Mouse (Mus musculus) embryonic facial prominence, embryonic 14.5 days (tissue): ENCODE measurements around the gene Acvr1. TPM values are rescaled to one million over a fixed set of nuclear protein-coding genes. Genes with fewer than 3 reads are reported as not detected.
A peak's percentile ranks its signal among the peaks of the same experiment; 100 is the strongest.

Experiments
- ATAC-seq: fragments of 200-750 bp; cut with Nextera tagmentation; 2 replicates; pipeline ENCODE4 v1.8.0; 2017; ENCODE audit warnings: low read depth, moderate number of reproducible peaks, moderate TSS enrichment
- DNase-seq: peaks from one replicate; pipeline ENCODE4 v3.0.0-alpha.2; 2015; ENCODE audit warnings: low spot score
- H3K27ac ChIP-seq: fragments of 300-500 bp; sonication (generic); replicated peaks from 2 replicates; pipeline ENCODE4 v1.5.1; 2014; ENCODE audit warnings: low read depth, mild to moderate bottlenecking, low read length, moderate library complexity
- H3K27me3 ChIP-seq: fragments of 300-500 bp; sonication (generic); replicated peaks from 2 replicates; pipeline ENCODE4 v1.6.1; 2014; ENCODE audit warnings: low read length; ENCODE audit not compliant: control insufficient read depth, insufficient read depth
- H3K36me3 ChIP-seq: fragments of 300-500 bp; sonication (generic); 2 replicates; pipeline ENCODE4 v1.6.1; 2014; ENCODE audit warnings: low read length, mixed read lengths; ENCODE audit not compliant: control insufficient read depth, insufficient read depth
- H3K4me1 ChIP-seq: fragments of 300-500 bp; sonication (generic); 2 replicates; pipeline ENCODE4 v1.6.1; 2014; ENCODE audit warnings: antibody characterized with exemption, low read length; ENCODE audit not compliant: control insufficient read depth, insufficient read depth
- H3K4me2 ChIP-seq: fragments of 300-500 bp; sonication (generic); 2 replicates; pipeline ENCODE4 v1.6.1; 2014; ENCODE audit warnings: low read depth, mild to moderate bottlenecking, low read length, moderate library complexity, mixed read lengths
- H3K4me3 ChIP-seq: fragments of 300-500 bp; sonication (generic); 2 replicates; pipeline ENCODE4 v1.5.1; 2014; ENCODE audit warnings: low read depth, mild to moderate bottlenecking, low read length
- H3K9ac ChIP-seq: fragments of 300-500 bp; sonication (generic); 2 replicates; pipeline ENCODE4 v1.6.1; 2014; ENCODE audit warnings: low read depth, mild to moderate bottlenecking, low read length, moderate library complexity, mixed read lengths
- H3K9me3 ChIP-seq: fragments of 300-500 bp; sonication (generic); 2 replicates; pipeline ENCODE4 v1.6.1; 2016; ENCODE audit warnings: low read length; ENCODE audit not compliant: control insufficient read depth
- WGBS: fragments of 180-500 bp; shearing (Covaris S2); extraction: QIAGEN DNeasy Blood & Tissue Kit; methylation state at CpG from one replicate; pipeline ENCODE4 v1.1.7; 2014; 5-methylcytosine and 5-hydroxymethylcytosine counted together
- polyA plus RNA-seq: library from polyadenylated mRNA; unstranded; fragments of >200 nt; fragmentation: Nextera tagmentation; extraction: Ambion mirVana; gene quantifications from 2 replicates; pipeline ENCODE4 v1.2.1, GENCODE M21; 2014

The Acvr1 gene
- polyA plus RNA-seq, 1 experiment from 2014 or later, result 15.0 TPM

DNA sequence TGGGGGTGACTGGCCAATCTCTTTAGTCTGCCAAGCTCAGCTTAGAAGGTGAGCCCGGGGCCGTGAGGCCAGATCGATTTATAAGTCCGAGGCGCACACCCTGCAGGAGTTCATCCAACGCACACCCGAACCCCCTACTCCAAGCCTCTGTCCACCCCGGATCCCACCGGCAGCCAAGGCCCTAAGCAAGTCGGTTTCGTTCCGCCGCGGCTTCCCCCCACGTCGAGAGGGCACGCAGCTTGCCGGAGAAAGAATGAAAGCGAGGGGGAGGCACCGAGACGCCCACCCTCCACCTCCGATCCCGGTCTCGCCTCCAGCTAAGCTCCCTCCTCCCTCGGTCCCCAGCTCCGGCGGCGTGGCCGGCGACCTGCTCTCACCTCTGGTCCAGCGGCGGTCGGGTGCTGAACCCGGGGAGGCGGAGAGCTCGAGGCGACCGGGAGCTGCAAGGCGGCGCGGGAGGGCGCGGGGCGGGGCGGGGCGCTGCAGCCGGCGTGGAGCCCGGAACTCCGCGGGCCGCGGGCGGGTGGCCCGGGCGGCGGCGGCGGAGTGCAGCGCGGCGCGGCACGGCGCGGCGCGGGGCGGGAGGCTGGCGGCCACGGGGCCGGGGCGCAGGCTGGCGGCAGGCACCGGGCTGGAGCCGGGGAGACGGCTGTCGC is 419 bp downstream of the Acvr1 start:
- peak overlapping the region; percentile 94 for H3K9ac ChIP-seq
- peak overlapping the region; percentile 61 for H3K4me2 ChIP-seq
- no peaks in the 10 kb centered on the region for H3K9me3 ChIP-seq
- ATAC-seq (peak; percentile 38), DNase-seq (no peak)
- no peaks in the 10 kb centered on the region for H3K27me3 ChIP-seq
- WGBS, result under 1% methylated on average over 22 of the region's 78 CpGs
- H3K4me1 ChIP-seq, result peaks cover 40% of the 10 kb centered on the region
- peak overlapping the region; percentile 84 for H3K4me3 ChIP-seq
- H3K27ac ChIP-seq, result peak overlapping the region; percentile 99
- no peaks in the 10 kb centered on the region for H3K36me3 ChIP-seq

DNA sequence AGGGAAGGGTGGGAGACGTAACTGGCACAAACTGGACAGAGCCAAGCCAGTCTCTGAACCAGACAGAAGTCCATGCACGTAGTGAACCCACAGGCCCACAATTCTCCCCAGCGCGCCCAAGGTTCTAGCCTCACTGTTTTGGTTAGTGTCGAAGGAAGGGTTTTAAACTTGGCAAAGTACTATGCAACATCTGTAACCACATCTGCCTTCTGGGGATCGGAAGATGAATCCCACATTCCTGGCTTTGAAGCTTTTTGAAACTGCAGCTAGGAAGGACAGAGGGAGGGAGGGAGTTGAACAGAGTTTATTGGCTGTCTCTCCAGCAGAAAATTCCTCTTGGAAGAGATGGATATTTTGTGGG is 928 bp downstream of the Acvr1 start:
- Histone ChIP-seq H3K4me2 (peak overlapping the region; percentile 61), H3K9me3 (no peaks in the 10 kb centered on the region), H3K27ac (peak overlapping the region; percentile 99), H3K36me3 (no peaks in the 10 kb centered on the region), H3K9ac (peak overlapping the region; percentile 94), H3K4me3 (peak overlapping the region; percentile 84), H3K4me1 (peaks cover 40% of the 10 kb centered on the region), H3K27me3 (no peaks in the 10 kb centered on the region)
- ATAC-seq, result peak; percentile 19
- peak; percentile 92 for DNase-seq
- WGBS, result 2% methylated on average over 6 of the region's 6 CpGs

DNA sequence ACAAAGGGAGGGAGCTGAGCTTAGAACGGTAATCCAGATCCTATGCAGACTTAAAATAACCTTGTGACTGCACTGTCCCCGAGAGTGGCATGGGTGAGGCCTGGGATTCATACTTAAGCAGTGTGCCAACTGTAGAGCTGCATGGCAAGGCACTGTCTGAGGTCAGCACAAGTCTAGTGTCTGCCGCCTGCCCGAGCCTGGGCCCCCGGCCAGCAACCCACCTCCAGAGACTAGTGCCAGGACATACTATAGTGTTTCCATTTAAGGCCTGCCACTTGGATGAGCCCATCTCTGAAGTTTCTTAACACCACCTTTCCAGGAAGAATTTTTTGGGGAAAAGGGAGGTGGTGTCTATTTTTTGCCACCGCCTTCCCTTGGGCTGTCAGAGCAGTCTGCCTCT is 1.7 kb downstream of the Acvr1 start:
- 0 out of 2 replicates have a peak overlapping the region, but pooled peaks have one; percentile 42 for H3K9ac ChIP-seq

GRCm38 (mm10) chr2:58562137-58562536 is 4.8 kb downstream of the Acvr1 start:
- H3K4me1 ChIP-seq, result peaks cover 32% of the 10 kb centered on the region
- no peak overlapping the region for H3K4me2 ChIP-seq
- no peaks in the 10 kb centered on the region for H3K27me3 ChIP-seq
- no peak overlapping the region for H3K4me3 ChIP-seq
- no peaks in the 10 kb centered on the region for H3K36me3 ChIP-seq
- no peaks in the 10 kb centered on the region for H3K9me3 ChIP-seq
- ATAC-seq (no peak), DNase-seq (no peak)
- no peak overlapping the region for H3K9ac ChIP-seq
- WGBS, result 55% methylated on average over 4 of the region's 4 CpGs
- no peak overlapping the region for H3K27ac ChIP-seq

More for the DNA sequence above, 1.7 kb downstream of the Acvr1 start:
- Histone ChIP-seq H3K4me3 (peak overlapping the region; percentile 84), H3K27me3 (no peaks in the 10 kb centered on the region), H3K4me2 (peak overlapping the region; percentile 61), H3K9me3 (no peaks in the 10 kb centered on the region), H3K4me1 (peaks cover 40% of the 10 kb centered on the region), H3K27ac (peak overlapping the region; percentile 99; the same call in 1 of the 2 replicates), H3K36me3 (no peaks in the 10 kb centered on the region)
- WGBS, result 39% methylated on average over 6 of the region's 6 CpGs
- ATAC-seq (no peak), DNase-seq (no peak)

DNA sequence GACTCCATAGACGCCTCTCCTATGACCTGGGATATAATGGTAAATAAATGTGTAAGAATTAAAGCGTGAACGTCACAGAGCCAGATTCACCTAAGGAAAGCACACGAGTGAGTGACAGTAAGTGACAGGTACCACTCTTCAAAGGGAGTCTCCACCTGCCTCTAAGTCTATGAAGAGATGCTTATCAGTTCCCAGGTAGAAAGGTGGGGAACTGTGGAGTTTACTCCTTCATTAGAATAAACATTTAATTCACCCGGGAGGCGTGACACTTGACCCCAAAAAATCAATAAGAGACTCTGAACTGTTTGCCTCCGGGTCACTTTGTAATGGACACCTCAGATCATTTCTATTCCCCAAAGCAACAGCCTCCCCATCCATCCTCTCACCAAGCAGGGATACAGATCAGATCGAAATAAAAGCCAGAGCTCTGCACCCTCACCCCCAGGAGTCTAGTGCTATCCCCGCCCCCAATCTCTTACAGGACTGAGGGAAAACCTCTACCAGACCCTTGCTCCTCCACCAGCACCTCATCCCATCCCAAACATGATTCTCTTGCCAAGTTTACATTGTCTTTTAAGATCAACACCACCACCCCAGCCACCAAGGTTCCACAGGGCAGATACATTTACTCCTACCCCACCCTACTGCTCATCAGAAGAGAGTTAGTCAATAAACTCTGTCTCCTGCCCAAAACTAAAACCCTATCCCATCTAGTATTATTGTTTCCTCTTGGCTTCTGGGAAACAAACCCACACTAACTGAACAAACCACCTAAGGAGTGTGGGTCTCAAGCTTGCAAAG is 9.7 kb downstream of the Acvr1 start:
- no peak for ATAC-seq
- no peak overlapping the region for H3K4me3 ChIP-seq
- no peak for DNase-seq
- H3K9me3 ChIP-seq, result no peaks in the 10 kb centered on the region
- H3K9ac ChIP-seq, result no peak overlapping the region
- peaks cover 25% of the 10 kb centered on the region for H3K4me1 ChIP-seq
- H3K27me3 ChIP-seq, result no peaks in the 10 kb centered on the region
- no peak overlapping the region for H3K4me2 ChIP-seq
- 61% methylated on average over 9 of the region's 9 CpGs for WGBS
- H3K36me3 ChIP-seq, result no peaks in the 10 kb centered on the region
- H3K27ac ChIP-seq, result no peak overlapping the region

DNA sequence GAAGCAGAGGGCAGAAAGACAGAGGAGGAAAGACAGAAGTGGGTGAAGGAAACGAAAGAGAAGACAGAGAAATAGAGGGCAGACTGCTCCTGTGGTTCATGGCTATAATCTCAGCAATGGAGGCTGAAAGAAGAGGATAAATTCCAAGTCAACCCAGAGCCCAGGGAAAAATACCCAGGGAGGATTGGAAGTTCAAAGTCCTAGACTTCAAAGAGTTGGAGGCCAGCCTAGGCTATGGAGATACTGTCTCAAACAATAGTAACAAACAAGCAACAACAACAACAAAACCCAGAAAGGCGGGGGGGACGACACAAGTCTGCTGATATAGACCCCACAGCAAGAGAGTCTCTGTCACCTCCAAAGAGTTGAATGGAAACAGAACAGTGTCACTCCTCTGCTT is 14.7 kb downstream of the Acvr1 start:
- no peak for DNase-seq
- WGBS, result 41% methylated on average over 3 of the region's 3 CpGs

DNA sequence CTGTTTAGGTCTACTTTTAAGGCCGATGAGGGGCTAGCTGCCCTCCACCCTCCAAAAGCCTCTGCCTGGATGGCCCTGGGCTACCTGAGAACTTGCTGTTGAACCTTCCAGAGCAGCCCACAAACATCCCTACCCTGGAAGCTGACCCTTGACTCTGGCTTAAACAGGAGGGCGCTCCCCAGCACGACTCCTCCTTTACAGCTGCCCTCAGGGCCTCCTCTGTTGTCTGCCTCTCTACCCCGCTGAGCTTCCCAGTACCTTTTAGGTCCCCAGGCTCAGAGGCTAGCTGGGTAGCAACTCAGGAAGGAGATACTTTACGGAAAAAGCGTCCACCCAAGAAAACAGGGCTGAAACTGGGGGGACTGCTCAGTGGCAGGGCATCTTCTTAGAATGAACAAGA is 15.1 kb downstream of the Acvr1 start:
- no peak overlapping the region for H3K27ac ChIP-seq
- no peak for ATAC-seq
- H3K9me3 ChIP-seq, result no peaks in the 10 kb centered on the region
- WGBS, result 38% methylated on average over 6 of the region's 6 CpGs
- peaks cover 40% of the 10 kb centered on the region for H3K4me1 ChIP-seq
- no peak for DNase-seq
- no peak overlapping the region for H3K4me3 ChIP-seq
- H3K36me3 ChIP-seq, result no peaks in the 10 kb centered on the region
- no peak overlapping the region for H3K9ac ChIP-seq
- H3K4me2 ChIP-seq, result no peak overlapping the region
- no peaks in the 10 kb centered on the region for H3K27me3 ChIP-seq

More for the DNA sequence above, 14.7 kb downstream of the Acvr1 start:
- H3K4me1 ChIP-seq, result peaks cover 40% of the 10 kb centered on the region
- H3K27ac ChIP-seq, result no peak overlapping the region
- no peak overlapping the region for H3K4me2 ChIP-seq
- no peak overlapping the region for H3K4me3 ChIP-seq
- no peaks in the 10 kb centered on the region for H3K36me3 ChIP-seq
- no peak overlapping the region for H3K9ac ChIP-seq
- no peak for ATAC-seq
- no peaks in the 10 kb centered on the region for H3K27me3 ChIP-seq
- no peaks in the 10 kb centered on the region for H3K9me3 ChIP-seq

- H3K4me2 ChIP-seq, result no peak overlapping the region
- no peaks in the 10 kb centered on the region for H3K27me3 ChIP-seq
- no peak overlapping the region for H3K4me3 ChIP-seq
- DNase-seq, result peak; percentile 74
- H3K36me3 ChIP-seq, result no peaks in the 10 kb centered on the region
- no peak overlapping the region for H3K27ac ChIP-seq
- peaks cover 38% of the 10 kb centered on the region for H3K4me1 ChIP-seq
- WGBS, result 52% methylated on average over 9 of the region's 9 CpGs
- no peak overlapping the region for H3K9ac ChIP-seq
- no peaks in the 10 kb centered on the region for H3K9me3 ChIP-seq
- peak; percentile 80 for ATAC-seq
Observed at GRCm38 (mm10) chr2:58550488-58550887, 16.5 kb downstream of the Acvr1 start.
